Mouse (Mus musculus) liver, adult 2 months (tissue): ENCODE measurements around the gene Crabp2.

ENCODE experiments used
- CTCF ChIP-seq: fragments of 200-500 bp; IDR thresholded peaks from 2 replicates; pipeline ENCODE4 v1.5.1; 2011; ENCODE audit warnings: low read depth, low read length, control low read depth
- POLR2A ChIP-seq: fragments of 200-500 bp; IDR thresholded peaks from 2 replicates; pipeline ENCODE4 v1.6.1; 2011; ENCODE audit warnings: low read length, control low read depth; ENCODE audit not compliant: insufficient read depth; ENCODE audit errors: extremely low read depth

- TF ChIP-seq POLR2A (no peak), CTCF (no peak)
Measured at GRCm38 (mm10) chr3:87983627-87984026, 35.2 kb downstream of the Crabp2 start.
